Mouse (Mus musculus): ENCODE results near the gene Wdr31. TPM values are rescaled to one million over a fixed set of nuclear protein-coding genes. Genes with fewer than 3 reads are reported as not detected.

Wdr31 gene
- total RNA-seq (2022) = 10 to 100 TPM in 1 of 4 experiments, 1 to 10 TPM in 3; 7.7 to 10.0 (median 8.5) TPM

DNA sequence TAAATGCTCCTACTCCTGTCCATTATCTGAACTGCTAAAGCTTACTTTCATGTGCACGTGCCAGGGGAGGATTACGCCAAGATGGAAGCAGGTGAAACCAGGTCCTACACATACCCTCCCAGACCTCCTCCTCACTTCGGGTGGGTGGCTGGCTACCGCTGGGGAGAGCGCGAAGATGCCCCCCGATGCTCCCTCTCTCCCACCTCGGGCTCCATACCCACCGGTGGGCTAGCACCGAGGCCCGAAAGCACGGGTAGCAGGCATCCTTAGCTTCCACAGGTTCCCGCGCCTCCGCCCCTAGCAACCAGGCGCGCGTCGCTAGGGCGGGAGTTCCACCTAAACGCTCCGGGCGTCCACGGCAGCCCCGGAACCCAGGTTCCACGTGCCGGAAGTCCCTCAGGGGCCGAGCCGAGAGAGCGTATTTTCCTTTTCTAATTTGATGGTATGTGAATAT is at the start of gene Wdr31:
Gene Wdr31 (minus strand): TSS at position 299 of the 454 bp plus-strand sequence.
- peak; percentile 63 to 82 for DNase-seq (ENCODE audit: low spot score in 2 of 2)

DNA sequence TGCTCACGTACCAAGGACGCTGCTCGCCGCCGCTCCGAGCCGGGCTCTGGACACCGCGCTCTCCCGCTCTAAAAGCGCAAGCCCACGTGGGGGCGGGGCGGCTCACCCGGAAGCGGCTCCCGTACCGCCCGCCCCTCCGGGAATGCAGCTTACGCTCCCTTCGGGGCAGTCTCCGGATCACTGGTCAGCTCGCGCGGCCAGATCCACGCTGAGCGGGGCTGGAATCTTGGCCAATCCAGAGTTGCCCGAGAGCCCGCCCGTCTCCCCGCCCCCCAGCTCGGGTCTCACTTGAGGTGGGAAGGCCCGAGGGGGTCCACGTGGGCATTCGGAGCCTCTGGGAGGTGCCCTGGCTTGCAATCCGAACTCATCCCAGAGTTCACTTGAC is 49.1 kb upstream of the Wdr31 start, which contains the start of gene Alad:
Gene Alad (minus strand): TSS at position 70 of the 385 bp plus-strand sequence.
- peak; percentile 64 to 71 for DNase-seq (ENCODE audit: low spot score in 2 of 2)

DNA sequence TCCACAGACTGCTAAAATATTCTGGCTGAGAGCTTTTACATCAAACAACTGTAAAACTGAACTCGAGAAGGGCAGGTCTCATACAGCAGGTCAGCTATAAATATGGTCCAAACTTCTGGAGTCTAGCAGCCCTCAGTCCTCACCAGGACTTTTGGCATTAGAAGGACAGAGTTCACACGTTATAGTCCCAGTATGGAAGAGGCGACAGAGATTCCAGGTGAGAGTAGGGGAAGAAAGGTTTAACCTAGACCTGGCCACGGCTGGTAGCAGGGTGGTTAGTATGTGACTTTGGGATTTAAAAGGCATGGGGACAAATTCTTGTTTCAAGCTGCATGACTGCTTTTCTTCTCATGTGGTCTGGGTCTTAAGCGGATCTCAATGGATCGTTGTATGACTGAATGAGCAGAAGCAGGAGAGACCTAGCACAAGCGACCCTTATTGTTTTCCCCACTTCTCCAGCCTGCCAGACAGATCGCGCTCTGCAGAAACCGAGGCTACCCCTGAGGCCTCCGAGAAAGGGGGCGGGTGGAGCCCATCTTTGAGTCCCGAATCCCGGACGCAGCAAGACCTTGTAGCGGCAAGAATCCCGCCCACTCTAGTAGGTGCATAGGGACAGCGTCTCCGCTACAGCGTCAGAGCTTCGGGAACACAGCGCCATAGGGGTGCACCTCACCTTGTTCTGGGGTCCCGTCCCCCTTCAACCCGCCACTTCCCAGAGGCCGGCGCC is 48.6 kb upstream of the Wdr31 start:
- no peak for DNase-seq (ENCODE audit: low spot score in 2 of 2)

DNA sequence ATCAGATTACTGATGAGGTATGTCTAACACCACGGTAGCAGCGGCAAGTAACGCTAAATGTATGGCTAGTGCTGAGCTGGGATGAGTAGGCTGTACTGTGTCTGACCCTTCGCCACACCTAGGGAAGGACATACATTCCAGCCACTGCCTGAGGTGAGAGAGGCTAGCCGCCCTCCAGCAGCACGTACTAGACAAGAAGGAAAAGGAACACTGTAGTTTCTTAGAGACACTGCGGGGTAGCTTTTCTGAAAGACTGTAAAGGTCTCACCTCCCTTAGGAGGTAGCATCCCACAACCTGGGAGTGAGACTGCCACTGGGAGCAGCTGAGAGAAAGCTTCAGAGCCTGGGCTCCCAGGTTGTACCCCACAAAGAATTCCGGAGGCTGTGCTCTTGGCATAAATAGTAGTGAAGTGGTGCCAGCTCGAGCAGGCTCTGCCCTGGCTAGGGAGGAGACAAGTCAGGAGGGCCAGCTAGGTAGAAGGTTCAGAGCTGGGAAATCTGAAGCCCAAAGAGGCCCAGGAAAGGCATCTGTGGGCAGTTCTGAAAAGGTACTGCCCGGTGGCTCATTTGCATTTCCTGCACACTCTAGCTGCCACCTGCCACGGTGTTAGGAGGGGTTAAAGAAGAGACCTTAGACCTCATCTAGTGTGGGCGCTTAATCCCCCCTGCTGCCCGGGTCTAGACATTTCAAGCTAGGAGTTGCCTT is 47.9 kb upstream of the Wdr31 start:
- no peak for DNase-seq (ENCODE audit: low spot score in 2 of 2)

DNA sequence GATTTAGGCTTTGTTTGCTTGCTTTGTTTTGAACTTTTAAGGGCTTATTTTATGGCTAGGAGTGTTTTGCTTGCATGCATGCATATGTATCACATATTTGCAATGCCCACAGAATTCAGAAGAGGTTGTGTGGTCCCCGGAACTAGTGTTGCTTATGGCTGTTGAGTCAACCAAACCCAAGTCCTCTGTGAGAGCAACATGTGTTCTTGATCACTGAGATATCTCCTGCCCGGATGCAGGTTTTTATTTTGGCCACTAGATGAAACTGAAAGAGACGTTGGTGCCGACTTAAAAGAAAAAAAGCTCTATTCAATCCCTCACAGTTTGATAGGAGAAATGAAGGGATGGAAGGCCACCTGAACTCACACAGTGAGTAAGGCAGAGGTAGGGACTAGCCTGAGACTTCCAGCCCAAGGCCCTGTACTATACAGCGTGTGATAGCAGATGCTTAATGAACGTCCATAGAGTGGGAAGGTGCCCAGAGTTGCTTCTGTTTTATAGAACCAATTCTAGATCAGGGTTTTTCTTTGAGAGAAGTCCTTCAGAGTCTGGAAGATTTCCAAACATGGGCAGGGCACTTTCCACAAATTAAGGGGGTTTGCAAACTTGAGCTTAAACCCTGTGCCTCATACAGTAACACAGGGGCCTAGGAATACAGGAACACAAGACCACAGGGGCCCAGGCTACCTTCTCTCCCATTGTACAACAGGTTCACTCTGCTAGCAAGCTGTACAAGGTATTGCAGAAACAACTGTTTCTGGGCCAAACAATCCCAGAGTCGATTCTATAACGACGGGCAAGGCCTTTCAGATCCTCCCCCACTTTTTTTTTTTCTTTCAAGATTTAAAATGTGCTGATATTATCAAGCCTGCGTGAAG is 47.1 kb upstream of the Wdr31 start:
- no peak for DNase-seq (ENCODE audit: low spot score in 2 of 2)

DNA sequence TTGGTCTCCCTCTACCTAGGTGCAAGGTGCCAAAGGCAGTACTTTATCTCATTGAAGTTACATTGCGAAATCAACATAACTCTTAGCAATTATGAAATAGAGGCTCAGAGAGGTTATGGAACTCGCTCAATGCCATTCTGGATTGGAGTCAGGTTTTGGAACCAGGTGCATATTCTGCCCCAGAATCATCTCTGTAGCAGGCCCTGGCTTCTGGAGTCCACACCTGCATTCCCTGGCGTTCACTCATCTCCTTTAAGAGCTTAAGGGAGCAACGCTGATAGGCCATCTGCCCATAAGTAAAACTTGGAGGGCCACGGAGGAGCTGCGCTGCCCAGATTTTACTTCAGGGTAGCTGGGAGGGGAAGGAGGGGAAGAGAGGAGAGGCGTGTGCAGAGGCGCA is 46.4 kb upstream of the Wdr31 start:
- DNase-seq (ENCODE audit: low spot score in 2 of 2) = no peak

DNA sequence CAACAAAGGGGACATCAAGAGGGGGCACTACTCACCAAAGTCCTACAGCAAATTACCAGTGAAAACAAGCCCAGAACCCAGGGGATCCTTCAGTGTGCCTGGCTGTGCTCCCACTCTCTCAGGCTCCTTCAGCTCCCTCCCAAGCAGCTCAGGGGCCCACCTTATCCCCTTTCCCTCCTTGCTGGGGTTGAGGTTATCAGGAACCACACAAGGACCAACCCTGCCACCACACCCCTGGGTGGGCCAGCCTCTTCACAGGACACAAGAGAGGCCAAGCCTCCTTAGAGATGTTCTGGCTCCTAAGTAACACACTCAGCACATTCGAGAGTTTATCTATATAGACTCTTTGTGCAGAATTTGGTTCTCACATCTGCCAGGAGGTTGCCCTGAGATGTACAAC is 45.9 kb upstream of the Wdr31 start:
- no peak for DNase-seq (ENCODE audit: low spot score in 2 of 2)

DNA sequence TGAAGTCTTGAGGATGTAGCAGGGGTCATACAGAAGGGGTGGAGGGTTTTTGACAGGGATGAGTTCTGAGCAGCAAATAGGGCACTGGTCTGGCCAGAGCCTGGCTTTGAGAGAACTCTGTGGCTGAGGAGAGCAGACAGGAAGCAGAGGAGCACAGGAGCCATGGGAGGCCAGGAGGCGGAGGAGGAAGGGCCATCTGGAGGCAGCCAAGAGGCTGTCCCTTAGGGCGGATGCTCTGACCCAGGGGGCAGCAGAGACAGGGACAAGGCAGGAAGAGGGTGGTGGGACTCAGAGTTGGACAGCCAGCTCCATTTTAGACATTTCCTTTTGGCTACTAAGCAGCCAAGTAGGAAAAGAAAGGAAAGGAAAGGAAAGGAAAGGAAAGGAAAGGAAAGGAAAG is 45.4 kb upstream of the Wdr31 start:
- DNase-seq (ENCODE audit: low spot score in 2 of 2) = no peak

DNA sequence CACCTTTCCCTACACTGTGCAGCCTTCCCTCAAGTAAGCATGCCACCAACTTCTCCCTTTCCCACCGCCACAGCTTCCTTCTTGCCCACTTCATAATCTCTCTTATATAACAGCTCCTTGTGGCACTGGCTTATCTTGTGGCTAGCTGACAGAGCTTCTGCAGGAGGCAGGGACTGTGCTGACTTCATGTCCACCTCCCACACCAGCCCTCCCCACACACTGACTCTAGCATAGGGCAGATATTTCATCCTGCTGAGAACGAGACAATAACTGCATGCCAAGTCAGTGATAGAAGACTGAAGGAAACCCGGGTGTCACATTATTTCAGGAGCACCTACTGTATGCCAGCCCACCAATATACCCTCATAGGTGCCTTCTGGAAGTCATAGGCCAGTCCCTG is 44.8 kb upstream of the Wdr31 start:
- DNase-seq (ENCODE audit: low spot score in 2 of 2) = no peak

DNA sequence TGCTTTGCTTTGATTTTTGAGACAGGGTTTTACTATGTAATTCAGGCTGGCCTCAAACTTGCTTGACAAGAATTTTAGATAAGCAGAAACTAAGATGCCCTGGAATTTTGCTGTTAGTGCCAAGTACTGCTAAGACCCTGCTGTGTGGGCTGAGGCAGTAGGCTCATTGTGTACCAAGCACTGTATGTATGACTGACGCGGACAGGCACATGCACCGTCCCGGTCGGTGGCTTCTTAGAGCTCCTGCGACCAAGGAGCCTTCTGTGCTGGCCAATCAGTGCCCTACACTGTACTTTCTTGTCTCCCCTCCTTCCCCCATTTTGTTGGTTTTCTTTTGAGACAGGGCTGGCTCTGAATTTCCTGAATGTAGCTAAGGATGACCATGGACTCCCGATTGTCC is 44.3 kb upstream of the Wdr31 start:
- no peak for DNase-seq (ENCODE audit: low spot score in 2 of 2)

DNA sequence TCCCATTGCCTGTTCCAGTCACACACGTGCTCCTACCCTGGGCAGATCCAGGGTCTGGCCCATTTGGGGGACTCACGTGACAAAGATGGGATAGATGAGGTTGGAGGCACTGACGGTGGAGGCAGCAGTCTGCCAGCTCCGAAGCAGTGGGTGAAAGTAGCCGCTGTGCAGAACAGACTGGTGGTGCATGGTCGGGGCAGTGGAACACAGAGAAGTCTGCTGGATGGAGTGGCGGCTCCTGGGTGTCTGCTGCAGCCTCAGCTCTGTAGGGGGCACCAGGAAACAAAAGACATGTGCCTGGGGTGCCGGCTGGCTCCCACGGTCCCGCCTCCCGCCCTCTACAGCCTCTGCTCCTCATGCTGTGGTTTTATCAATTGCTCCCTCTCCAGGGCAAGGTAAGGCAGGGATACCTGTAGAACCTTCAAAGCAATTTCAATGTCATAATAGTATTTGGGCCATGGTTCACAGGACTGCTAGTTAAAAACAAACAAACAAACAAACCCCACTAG is 43.4 kb upstream of the Wdr31 start:
- no peak for DNase-seq (ENCODE audit: low spot score in 2 of 2)

DNA sequence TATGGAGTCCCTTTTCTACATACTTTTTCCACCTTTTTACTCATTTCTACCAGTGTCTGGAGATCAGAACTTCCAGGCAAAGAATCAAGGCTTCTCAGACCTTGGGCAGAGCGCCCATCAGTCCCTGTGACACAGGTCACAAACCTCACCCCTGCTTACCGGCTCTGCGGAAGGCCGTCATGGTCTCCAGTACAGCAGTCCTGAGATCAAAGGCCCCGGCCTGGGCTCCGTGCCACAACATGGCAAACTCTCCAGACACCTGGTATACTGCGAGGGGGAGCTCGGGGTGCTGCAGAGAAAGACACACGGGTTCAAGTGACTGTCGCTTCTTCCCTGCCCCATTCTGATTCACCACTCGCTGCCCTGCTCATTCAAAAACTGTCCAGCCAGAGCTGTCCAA is 39.2 kb upstream of the Wdr31 start:
- no peak for DNase-seq (ENCODE audit: low spot score in 2 of 2)

DNA sequence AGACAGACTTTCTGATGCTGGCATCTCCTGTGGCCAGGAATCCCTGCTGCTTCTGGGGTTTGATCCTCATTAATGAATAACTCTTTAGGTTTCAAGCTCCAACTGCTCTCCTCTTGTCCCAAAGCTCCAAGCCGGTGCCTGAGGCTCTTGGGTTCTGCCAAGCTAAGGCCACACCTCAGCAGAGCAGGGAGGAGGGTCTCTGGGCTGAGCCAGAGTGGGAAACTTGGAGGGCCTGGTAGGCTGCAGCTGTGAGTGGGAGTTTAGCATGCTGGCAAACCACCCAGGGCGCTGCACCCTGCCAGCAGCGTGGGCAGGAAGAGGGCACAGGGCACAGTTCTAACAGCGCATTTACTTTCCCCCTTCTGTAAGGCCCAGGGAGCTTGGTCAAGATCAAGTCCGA is 38.1 kb upstream of the Wdr31 start:
- DNase-seq (ENCODE audit: low spot score in 2 of 2) = no peak

DNA sequence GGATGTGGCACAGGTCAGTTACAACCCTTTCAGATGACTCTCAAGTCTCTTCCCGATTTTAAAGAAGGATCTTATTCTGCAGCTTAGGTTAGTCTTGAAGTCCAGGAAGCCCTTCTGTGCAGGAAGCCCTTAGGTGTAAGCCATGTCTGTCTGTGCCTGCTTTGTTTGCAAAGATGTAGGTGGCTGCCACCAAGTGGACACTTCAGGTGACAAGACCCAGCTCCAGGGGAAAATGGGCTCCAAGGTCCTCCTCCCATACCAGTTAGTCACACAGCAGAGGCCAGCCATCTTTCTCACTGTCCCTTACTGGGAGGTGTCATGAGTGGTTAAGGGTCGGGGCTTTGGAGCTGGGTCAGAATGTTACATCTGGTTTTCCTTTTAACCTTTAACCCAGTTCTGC is 36.1 kb upstream of the Wdr31 start:
- DNase-seq (ENCODE audit: low spot score in 2 of 2) = no peak

DNA sequence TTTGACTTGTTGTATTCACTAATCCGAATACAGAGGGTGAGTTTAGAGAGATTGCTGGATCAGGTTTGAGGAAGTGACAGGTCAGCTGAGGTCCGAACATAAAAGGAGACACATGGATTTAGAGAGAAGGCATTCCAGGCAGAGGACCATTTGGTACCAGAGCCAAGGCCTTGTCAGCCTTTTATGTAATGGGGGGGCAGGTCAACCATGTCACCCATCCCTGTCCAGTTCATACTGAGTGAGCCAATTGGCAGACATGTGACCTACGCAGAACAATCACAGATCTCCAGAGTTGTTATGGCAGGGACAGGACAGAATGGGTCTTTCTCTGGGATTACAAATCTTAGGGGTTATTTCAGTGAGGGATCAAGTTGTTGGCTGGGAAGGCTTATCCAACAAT is 35.3 kb upstream of the Wdr31 start:
- no peak for DNase-seq (ENCODE audit: low spot score in 2 of 2)

DNA sequence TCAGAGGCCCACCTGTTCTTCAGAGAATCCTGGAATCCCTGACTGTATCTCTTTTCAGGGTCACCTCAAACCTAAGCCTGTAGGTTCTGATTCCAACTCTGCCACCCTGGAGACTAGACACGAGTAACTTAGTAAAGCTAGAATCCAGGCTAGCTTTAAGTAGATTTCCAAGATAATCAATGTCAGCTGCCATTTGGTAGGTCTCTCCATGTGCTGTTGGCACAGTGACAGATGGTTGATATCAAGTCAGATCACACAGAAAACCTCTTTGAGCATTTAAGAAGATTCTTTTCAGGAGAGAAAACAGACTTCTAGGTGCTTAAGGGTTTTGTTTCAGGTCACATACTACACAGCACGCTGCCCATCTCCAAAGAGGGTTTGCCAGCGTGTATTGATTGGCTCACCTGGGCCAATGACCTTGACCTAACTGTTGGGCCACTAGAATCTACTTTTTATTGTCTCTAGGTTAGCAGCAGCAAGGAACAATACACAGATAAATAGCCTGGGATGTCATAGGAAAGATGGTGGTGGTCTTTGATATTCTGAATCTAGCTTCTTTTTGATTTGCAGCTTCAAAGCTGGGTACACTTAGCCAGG is 32.8 kb upstream of the Wdr31 start, which contains the start of gene Hdhd3:
Gene Hdhd3 (minus strand): TSS at position 94 of the 597 bp plus-strand sequence.
- no peak for DNase-seq (ENCODE audit: low spot score in 2 of 2)

DNA sequence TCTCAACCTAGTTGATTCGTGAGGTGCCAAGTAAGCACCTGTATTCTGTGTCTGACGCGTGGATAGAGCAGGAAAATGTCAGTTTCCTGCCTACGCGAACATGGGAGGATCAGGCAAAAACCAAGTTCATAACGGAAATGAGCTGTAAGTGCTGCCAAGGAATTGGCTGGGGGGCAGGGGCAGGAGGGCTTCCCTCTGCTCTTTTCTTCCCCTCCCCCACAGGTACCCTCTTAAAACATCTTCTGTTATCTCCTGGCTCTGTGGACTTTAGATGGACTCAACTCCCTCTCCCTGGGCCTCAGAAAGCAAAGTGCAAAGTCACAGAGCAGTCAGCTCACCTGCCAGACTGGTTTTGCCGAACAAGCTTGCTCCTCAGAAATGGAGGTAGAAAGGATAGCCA is 32.3 kb upstream of the Wdr31 start:
- no peak for DNase-seq (ENCODE audit: low spot score in 2 of 2)

DNA sequence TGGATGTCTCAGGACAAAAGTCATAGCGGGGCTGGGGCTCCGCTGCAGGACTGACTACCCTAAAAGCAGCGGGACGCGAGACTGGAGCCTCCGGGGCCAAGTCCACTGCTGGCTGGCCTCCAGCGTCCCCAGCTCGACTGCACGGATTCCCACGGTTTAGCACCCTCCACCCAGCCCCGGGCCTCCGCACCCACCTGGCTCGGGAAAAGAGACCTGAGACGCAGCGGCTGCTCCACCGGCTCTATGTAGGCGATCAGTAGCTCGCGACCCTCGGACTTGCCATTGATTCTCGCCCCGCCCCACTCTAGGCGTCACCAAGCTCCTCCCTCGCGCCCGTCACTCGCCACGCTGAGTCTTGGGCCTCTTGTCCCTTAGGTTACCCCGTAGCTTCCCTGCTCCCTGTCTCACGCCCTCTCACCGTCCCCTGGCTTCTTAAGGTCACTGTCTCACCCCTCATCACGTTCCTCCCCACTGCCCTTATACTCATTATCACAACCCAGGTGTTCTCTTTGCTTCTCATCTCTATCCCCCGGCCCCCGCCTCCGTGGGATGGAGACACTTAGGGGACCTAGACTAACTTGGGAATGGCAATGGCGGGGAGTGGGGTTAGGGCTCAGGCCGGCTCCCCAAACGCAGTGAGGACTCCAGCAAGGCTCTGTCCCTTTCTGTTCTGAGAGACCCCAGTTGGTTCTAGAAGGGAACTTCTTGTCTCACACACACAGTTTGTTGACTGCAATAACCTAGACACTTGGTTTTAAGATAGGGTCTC is 31.5 kb upstream of the Wdr31 start:
- peak; percentile 88 for DNase-seq (ENCODE audit: low spot score in 2 of 2)

DNA sequence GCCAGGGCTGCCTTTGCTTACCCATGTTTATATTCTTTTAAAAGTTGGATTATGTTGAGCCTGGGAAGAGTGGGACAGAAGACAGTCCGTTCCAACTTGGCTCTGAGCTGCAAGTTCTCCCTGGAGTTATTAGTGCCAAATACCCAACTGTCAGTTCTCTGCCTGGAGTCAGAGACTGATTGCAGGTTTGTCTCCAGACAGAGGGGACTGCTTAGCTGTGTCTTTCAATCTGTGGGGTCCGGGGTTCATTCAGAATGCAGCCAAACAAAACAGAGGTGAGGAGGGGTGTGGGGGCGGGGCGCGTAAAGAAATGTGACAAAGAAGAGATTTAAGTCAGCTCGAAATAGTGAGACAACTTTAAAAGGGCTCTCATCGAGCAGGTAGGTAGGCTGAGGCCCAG is 30.8 kb upstream of the Wdr31 start:
- DNase-seq (ENCODE audit: low spot score in 2 of 2) = no peak

DNA sequence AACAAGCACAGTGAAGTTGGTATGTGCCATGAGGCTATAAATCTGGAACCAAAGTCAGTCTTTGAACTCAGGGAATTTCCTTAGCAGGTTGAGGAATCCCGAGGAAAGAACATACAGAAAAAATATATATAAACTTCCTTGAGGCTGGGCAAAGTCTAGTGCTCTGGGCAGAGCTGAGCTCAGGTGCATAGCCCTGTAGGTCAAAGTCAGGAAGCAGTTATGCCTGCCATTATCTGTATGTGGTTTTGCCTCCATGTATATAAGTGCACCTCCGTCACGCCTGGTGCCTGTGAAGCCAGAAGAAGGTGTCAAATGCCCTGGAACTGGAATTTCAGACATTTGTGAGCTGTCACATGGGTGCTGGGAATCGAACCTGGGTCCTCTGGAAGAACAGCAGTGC is 30.1 kb upstream of the Wdr31 start:
- DNase-seq (ENCODE audit: low spot score in 2 of 2) = no peak

Measured in layer of hippocampus, adult 8-10 months (tissue).